Mouse (Mus musculus): ENCODE results near the gene Akr1c19. TPM values are rescaled to one million over a fixed set of nuclear protein-coding genes. Genes with fewer than 3 reads are reported as not detected.
"Not testable (repeated sequence)": the region's sequence is repeated elsewhere in the genome, so short reads cannot be mapped to it uniquely, and the experiment has no call there.

The Akr1c19 gene
- polyA plus RNA-seq, 1 experiment from 2014 or later, result 18.8 TPM

DNA sequence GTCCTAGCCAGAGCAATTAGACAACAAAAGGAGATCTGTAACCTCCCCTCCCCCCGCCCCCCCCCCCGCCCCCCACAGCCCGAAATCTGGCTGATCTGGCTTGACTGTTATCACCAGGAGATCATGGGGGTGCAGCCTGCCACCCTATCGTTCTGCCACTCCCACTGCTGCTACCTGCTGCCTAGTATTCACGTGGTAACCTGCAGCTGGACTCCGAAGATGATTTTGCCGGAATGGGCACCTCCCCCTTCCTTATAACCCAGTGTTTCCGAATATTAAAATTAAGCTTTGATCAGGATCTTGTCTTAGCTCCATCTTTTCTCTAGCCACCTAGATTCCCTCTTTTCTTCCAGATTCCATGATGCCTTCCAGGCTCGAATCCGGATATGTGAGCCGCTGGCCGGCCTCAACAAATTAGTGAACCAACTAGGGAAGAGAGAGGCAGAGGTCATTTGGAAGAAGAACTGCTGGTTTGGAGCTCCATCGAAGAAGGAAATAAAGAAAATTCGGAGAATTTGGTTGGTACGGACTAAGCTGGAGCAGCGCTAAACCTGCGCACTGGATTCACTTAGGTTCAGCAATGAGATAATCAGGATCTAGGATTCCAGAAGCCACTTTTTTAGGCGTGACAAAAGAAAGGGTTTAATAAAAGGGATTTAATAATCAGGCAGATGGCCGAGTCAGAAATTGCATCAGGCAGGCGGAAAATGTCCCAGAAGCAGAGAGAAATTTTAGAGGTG is 16.8 kb upstream of the Akr1c19 start:
- Histone ChIP-seq H3K4me2 (replicated peaks; ENCODE audit: low read depth, low read length) (no peak overlapping the region), H3K4me3 (ENCODE audit: low read length) (no peak overlapping the region), H3K36me3 (ENCODE audit: control insufficient read depth, insufficient read depth, low read length) (no peaks in the 10 kb centered on the region), H3K9me3 (ENCODE audit: control insufficient read depth, low read length) (no peaks in the 10 kb centered on the region), H3K9ac (ENCODE audit: low read depth, low read length) (no peak overlapping the region), H3K27me3 (ENCODE audit: control insufficient read depth, insufficient read depth, low read length) (no peaks in the 10 kb centered on the region), H3K27ac (ENCODE audit: low read depth, low read length) (no peak overlapping the region), H3K4me1 (ENCODE audit: control insufficient read depth, insufficient read depth, low read length) (no peaks in the 10 kb centered on the region)
- ATAC-seq (ENCODE audit: low FRiP score, low TSS enrichment), result no peak
- WGBS, result 77% methylated on average over 18 of the region's 20 CpGs

DNA sequence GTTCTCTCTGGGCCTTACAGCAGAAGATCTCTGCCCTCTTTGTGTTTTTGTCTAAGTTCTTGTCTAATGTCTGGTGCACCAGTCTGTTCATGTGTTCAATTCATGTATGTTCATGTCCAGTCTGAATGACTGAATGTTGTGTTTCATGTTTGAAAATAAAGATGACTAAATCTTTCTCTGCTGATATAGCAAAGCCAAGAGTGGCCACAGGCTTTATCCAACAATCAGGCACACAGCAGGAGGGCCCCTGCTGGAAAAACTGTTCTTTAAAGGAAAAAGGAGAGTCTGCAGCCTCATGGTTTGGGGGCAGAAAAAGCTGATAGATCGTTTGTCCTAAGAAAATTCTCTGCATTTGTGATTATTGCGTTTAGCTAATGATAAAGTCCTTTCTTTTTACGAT is 16.2 kb upstream of the Akr1c19 start:
- 83% methylated on average over 3 of the region's 3 CpGs for WGBS
- Histone ChIP-seq H3K36me3 (ENCODE audit: control insufficient read depth, insufficient read depth, low read length) (no peaks in the 10 kb centered on the region), H3K4me1 (ENCODE audit: control insufficient read depth, insufficient read depth, low read length) (no peaks in the 10 kb centered on the region), H3K4me2 (replicated peaks; ENCODE audit: low read depth, low read length) (no peak overlapping the region), H3K9ac (ENCODE audit: low read depth, low read length) (no peak overlapping the region), H3K27ac (ENCODE audit: low read depth, low read length) (no peak overlapping the region), H3K27me3 (ENCODE audit: control insufficient read depth, insufficient read depth, low read length) (no peaks in the 10 kb centered on the region), H3K4me3 (ENCODE audit: low read length) (no peak overlapping the region), H3K9me3 (ENCODE audit: control insufficient read depth, low read length) (no peaks in the 10 kb centered on the region)
- no peak for ATAC-seq (ENCODE audit: low FRiP score, low TSS enrichment)

DNA sequence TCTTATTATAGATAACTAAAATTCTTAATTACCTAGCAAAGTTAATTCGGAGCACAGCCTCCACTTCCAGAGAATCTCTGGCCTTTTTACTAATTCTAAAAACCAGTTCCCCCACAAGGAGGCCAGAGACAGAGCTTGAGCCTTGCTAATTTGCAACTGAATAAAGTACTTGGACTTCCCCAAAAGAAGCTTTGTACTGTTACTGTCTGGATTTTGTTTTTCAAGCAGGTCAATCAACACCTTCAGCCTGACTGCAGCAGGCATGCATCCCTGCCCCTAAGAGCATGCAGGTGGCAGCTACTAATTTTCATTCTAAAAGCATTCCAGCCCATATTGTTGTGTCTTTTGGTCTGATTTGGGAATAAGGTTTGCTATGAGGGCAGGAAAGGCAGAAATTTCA is 13.0 kb upstream of the Akr1c19 start:
- not testable (repeated sequence) for H3K27ac ChIP-seq (ENCODE audit: low read depth, low read length); H3K4me3 ChIP-seq (ENCODE audit: low read length); H3K27me3 ChIP-seq (ENCODE audit: control insufficient read depth, insufficient read depth, low read length); H3K9me3 ChIP-seq (ENCODE audit: control insufficient read depth, low read length); H3K36me3 ChIP-seq (ENCODE audit: control insufficient read depth, insufficient read depth, low read length); H3K4me1 ChIP-seq (ENCODE audit: control insufficient read depth, insufficient read depth, low read length); ATAC-seq (ENCODE audit: low FRiP score, low TSS enrichment); H3K4me2 ChIP-seq (replicated peaks; ENCODE audit: low read depth, low read length); H3K9ac ChIP-seq (ENCODE audit: low read depth, low read length)
- 87% methylated on average over 1 of the region's 1 CpGs for WGBS

DNA sequence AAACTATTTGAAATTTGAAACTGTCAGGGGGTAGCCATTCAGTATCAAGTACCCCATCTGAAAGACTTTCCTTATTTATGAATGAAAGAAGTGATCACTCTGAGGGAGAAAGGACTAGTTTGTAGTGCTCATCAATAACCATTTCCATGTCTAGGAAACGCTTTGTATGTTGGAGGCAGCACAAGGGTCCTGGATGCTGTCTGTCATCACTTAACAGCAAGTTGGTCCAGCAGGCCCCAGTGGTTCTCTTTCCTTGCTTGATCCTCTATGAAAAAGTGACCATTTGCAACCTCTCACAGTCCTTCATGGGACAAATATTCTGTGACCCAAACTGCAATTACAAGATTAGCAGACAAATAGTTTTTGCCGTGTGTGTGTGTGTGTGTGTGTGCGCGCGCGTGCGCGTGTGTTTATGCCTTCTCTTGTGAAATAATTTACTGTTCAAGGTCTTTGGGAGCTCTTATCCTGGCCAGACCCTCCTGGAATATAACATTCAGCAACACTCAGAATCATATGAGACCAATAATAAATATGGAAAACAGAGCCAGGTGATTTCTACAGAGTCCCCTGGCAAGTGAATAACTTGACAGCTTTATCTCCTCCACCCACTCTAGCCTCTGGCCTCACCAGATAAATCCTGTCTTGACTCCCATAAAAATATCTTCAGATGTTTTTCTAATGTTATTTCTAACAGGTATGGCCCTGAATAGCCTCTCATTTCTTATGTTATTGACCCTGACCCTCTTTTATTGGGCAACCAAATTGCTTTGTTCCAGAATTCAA is 2.5 kb downstream of the Akr1c19 start:
- Histone ChIP-seq H3K4me1 (ENCODE audit: control insufficient read depth, insufficient read depth, low read length) (no peaks in the 10 kb centered on the region), H3K4me3 (ENCODE audit: low read length) (no peak overlapping the region), H3K36me3 (ENCODE audit: control insufficient read depth, insufficient read depth, low read length) (no peaks in the 10 kb centered on the region), H3K27ac (ENCODE audit: low read depth, low read length) (no peak overlapping the region), H3K27me3 (ENCODE audit: control insufficient read depth, insufficient read depth, low read length) (no peaks in the 10 kb centered on the region), H3K4me2 (replicated peaks; ENCODE audit: low read depth, low read length) (no peak overlapping the region), H3K9ac (ENCODE audit: low read depth, low read length) (no peak overlapping the region), H3K9me3 (ENCODE audit: control insufficient read depth, low read length) (no peaks in the 10 kb centered on the region)
- WGBS, result 87% methylated on average over 8 of the region's 8 CpGs
- ATAC-seq (ENCODE audit: low FRiP score, low TSS enrichment), result no peak

DNA sequence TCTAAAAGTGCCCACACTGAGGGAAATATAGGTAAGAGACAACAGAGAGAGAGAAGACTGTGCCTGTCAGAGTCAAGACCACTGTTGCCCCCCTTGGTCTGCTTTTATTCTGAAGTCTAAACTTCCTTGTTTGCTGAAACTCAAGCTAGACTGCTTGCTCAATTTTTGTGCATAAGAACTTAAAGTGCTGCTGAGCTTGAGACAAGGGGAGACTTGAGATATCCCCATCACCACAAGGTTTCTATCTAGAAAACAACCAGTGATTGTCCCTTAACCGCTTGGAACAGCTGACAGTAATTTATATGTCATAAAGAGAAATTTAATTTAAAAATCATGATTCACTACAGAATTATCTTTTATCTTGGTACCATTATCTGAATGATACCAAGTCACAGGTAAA is 4.6 kb downstream of the Akr1c19 start:
- Histone ChIP-seq H3K27me3 (ENCODE audit: control insufficient read depth, insufficient read depth, low read length) (no peaks in the 10 kb centered on the region), H3K4me2 (replicated peaks; ENCODE audit: low read depth, low read length) (no peak overlapping the region), H3K4me1 (ENCODE audit: control insufficient read depth, insufficient read depth, low read length) (no peaks in the 10 kb centered on the region), H3K9me3 (ENCODE audit: control insufficient read depth, low read length) (no peaks in the 10 kb centered on the region), H3K4me3 (ENCODE audit: low read length) (no peak overlapping the region), H3K36me3 (ENCODE audit: control insufficient read depth, insufficient read depth, low read length) (no peaks in the 10 kb centered on the region), H3K27ac (ENCODE audit: low read depth, low read length) (no peak overlapping the region), H3K9ac (ENCODE audit: low read depth, low read length) (no peak overlapping the region)
- WGBS, result 72% methylated on average over 1 of the region's 1 CpGs
- no peak for ATAC-seq (ENCODE audit: low FRiP score, low TSS enrichment)

DNA sequence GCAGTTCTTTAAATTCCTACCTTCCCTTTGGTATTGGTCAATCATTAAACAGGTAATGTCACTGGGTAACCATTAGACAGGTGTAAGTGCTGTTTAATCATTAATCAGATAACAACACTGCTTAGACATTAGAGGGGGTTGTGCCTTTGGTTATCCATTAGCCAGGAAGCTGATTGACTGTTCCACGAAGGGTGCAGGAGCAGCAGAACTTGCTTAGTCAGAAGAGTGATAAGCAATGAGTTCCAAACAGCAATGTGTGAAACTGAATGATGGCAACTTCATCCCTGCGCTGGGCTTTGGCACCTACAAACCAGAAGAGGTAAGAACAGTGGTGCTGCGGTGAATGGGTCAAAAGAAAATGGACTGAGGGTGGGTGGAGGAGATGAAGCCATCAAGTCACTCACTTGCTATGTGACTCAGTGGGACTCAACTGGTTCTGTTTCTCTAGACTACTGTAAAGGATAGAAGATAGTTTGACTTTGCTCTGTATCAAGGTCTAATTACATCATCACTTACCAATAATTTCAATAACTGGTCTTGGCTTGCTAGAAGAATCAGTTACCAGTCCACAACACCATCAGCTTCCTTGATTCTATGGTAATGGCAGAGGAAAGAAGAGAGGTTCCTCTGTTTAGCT is 5.2 kb downstream of the Akr1c19 start:
- no peaks in the 10 kb centered on the region for H3K36me3 ChIP-seq (ENCODE audit: control insufficient read depth, insufficient read depth, low read length)
- H3K27me3 ChIP-seq (ENCODE audit: control insufficient read depth, insufficient read depth, low read length), result no peaks in the 10 kb centered on the region
- H3K27ac ChIP-seq (ENCODE audit: low read depth, low read length), result no peak overlapping the region; the same call in 1 of the 2 replicates
- peak; percentile 95 for ATAC-seq (ENCODE audit: low FRiP score, low TSS enrichment)
- H3K4me3 ChIP-seq (ENCODE audit: low read length), result no peak overlapping the region; the same call in 1 of the 2 replicates
- H3K9me3 ChIP-seq (ENCODE audit: control insufficient read depth, low read length), result no peaks in the 10 kb centered on the region
- H3K4me1 ChIP-seq (ENCODE audit: control insufficient read depth, insufficient read depth, low read length), result no peaks in the 10 kb centered on the region
- WGBS, result 62% methylated on average over 3 of the region's 3 CpGs
- H3K9ac ChIP-seq (ENCODE audit: low read depth, low read length), result no peak overlapping the region
- no peak overlapping the region for H3K4me2 ChIP-seq (replicated peaks; ENCODE audit: low read depth, low read length)

DNA sequence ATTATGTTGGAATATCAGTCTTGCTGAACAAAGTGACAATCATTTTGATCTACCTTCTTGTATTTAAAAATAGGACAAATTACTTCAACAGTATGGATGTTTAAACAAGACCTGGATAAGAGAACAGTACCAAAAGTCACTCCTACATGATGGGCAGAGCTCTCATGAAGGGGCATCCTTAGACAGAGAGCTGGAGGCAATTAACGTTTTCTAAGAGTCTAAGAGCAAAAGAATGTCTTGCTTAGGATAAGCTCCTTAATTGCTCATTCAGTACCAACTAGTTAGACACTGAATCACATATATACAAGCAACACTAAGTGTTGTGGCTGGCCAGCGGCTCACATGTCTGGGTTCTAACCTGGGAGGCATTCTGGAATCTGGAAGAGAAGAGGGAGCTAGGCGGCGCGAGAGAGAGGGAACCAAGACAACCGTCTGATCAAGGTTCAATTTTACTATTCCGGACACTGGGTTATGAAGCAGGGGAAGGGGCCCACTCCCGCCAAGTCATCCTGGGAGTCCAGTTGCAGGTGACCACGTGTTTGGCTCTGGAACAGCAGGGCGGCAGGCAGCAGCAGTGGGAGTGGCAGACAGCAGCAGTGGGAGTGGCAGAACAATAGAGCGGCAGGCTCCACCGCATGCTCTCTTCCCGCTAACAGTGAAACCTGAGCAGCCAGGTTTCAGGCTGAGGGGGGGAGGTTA is 16.5 kb downstream of the Akr1c19 start:
- 2% methylated on average over 13 of the region's 13 CpGs for WGBS
- Histone ChIP-seq H3K27me3 (ENCODE audit: control insufficient read depth, insufficient read depth, low read length) (no peaks in the 10 kb centered on the region), H3K4me2 (replicated peaks; ENCODE audit: low read depth, low read length) (peak overlapping the region; percentile 17), H3K4me1 (ENCODE audit: control insufficient read depth, insufficient read depth, low read length) (peaks cover 8% of the 10 kb centered on the region; the same call in 1 of the 2 replicates), H3K4me3 (ENCODE audit: low read length) (peak overlapping the region; percentile 13; the same call in 1 of the 2 replicates), H3K9me3 (ENCODE audit: control insufficient read depth, low read length) (no peaks in the 10 kb centered on the region), H3K27ac (ENCODE audit: low read depth, low read length) (no peak overlapping the region), H3K36me3 (ENCODE audit: control insufficient read depth, insufficient read depth, low read length) (no peaks in the 10 kb centered on the region), H3K9ac (ENCODE audit: low read depth, low read length) (no peak overlapping the region)
- peak; percentile 95 for ATAC-seq (ENCODE audit: low FRiP score, low TSS enrichment)

DNA sequence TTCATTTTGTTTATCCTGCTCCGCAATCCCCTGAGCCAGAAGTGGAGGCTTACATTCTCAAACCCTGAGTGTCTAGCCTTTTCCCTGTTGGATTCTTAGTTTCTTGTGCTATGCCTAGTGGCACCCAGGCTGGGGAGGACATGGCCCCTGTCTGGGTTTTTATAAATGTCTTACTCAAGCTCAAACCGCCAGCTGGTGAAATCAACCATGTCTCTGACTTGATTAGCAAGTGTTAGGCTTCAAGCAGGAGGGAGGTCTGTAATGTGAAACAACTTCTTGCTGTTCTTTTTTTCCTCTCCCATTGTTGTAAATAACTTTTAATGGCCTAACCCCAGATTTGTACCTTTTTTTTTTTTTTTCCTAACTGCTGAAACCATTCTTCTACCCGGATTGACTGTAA is 20.8 kb downstream of the Akr1c19 start:
- no peaks in the 10 kb centered on the region for H3K9me3 ChIP-seq (ENCODE audit: control insufficient read depth, low read length)
- H3K27ac ChIP-seq (ENCODE audit: low read depth, low read length), result no peak overlapping the region; the same call in 1 of the 2 replicates
- WGBS, result 25% methylated on average over 3 of the region's 3 CpGs
- peak; percentile 53; the same call in 1 of the 2 replicates for ATAC-seq (ENCODE audit: low FRiP score, low TSS enrichment)
- peaks cover 8% of the 10 kb centered on the region; the same call in 1 of the 2 replicates for H3K4me1 ChIP-seq (ENCODE audit: control insufficient read depth, insufficient read depth, low read length)
- H3K4me2 ChIP-seq (replicated peaks; ENCODE audit: low read depth, low read length), result no peak overlapping the region
- H3K4me3 ChIP-seq (ENCODE audit: low read length), result no peak overlapping the region
- no peaks in the 10 kb centered on the region for H3K27me3 ChIP-seq (ENCODE audit: control insufficient read depth, insufficient read depth, low read length)
- no peaks in the 10 kb centered on the region for H3K36me3 ChIP-seq (ENCODE audit: control insufficient read depth, insufficient read depth, low read length)
- no peak overlapping the region for H3K9ac ChIP-seq (ENCODE audit: low read depth, low read length)
